Mouse (Mus musculus) kidney, postnatal 14 days (tissue): ENCODE results near the gene Cx3cr1.
A peak's percentile ranks its signal among the peaks of the same experiment; 100 is the strongest.

Experiments
- DNase-seq: peaks from one replicate; pipeline ENCODE4 v3.0.0; 2022; ENCODE audit warnings: mixed read lengths

Gene Cx3cr1

DNA sequence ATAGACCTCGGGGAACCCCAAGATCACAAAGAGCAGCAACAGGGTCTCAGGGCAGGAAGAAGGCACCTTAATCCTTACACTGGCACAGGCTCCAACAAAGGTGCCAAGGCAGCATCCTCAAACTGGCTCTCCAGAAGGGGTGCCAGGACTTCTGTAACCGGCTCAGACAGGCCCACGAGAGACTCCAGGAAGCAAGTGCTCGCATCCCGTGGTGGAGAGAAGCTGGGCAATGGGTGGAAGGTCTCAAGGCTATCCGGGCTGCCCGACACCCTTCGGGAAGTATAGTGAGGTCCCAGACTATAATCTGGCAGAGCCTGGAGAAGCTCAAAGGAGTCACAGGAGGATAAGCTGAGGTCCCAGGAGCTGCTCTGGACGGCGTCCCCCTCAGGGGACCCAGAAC is 97.5 kb downstream of the Cx3cr1 start:
- DNase-seq, result no peak

- DNase-seq, result peak; percentile 67
Observed at GRCm38 (mm10) chr9:119970763-119971656, 98.7 kb downstream of the Cx3cr1 start.

- DNase-seq, result peak; percentile 79
Observed at GRCm38 (mm10) chr9:119970221-119970620, 99.5 kb downstream of the Cx3cr1 start.

- no peak for DNase-seq
Observed at GRCm38 (mm10) chr9:119969811-119970210, 99.9 kb downstream of the Cx3cr1 start.

DNA sequence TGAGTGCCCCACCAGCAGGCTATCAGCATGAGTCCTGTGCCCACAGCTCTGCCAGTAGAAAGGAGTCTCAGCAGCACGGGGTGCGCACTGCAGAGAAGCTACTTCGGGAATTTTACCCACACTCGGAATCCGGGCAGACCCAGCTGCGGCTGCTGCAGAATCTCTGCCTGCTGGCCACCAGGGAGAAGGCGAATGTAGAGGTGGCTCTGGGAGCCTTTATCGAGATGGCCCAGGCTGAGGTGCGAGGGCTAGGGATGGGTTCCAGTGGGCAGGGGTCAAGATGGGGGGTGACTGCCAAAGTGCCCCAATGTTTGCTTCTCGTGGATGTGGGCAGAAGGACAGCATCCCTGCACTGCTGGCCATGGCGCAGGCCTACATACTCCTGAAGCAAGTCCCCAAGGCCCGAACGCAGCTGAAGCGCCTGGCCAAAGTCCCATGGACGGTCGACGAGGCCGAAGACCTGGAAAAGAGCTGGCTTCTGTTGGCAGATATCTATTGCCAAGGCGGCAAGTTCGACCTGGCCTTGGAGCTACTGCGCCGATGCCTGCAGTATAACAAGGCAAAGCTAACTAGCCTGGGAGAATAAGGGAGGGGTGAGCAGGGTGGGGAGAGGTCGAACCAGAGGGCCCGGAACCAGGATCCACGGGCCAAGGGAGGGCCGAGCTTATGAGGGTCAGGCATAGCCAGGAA is 103.3 kb downstream of the Cx3cr1 start:
- no peak for DNase-seq

DNA sequence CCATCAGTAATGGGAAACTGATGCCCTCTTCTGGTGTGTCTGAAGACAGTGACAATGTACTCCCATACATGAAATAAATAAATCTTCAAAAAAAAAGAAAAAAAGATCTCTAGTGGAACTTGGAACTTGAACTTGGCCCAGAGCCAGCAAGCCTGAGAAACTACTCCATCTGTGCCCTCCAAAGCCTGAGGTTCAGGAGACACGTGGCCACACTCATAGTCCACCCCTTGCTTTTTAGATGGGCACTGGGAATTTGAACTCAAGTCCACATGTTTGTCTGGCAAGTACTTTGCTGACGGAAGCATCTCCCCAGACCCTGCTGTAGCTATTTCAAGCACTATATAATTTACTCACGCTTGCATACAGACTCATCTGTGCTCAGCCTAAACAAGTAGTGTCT is 104.5 kb downstream of the Cx3cr1 start:
- DNase-seq, result peak; percentile 57

GRCm38 (mm10) chr9:119964206-119964605 is 105.5 kb downstream of the Cx3cr1 start:
- DNase-seq, result peak; percentile 60

GRCm38 (mm10) chr9:119962987-119963667 is 106.6 kb downstream of the Cx3cr1 start:
- DNase-seq, result peak; percentile 81

GRCm38 (mm10) chr9:119962216-119962615 is 107.5 kb downstream of the Cx3cr1 start:
- DNase-seq, result no peak

GRCm38 (mm10) chr9:119958835-119959234 is 110.8 kb downstream of the Cx3cr1 start:
- DNase-seq, result no peak

DNA sequence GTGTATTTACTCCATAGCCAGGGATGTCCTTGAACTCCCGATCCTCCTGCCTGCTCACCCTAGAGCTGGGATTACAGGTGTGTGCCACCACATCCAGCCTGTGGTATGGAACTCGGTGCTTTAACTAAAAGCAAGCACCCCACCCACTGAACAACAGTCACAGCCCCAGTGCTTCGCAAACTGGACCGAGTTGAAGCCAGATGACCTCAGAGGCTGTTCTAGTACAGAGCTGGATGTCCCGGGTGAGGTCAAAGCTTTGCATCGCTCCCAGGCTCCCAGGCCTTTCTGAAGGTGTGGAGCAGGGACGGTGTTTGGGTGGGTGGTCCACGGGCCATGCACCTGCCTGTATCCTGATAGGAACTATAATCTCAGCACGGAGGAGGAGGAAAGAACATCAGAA is 118.3 kb downstream of the Cx3cr1 start:
- DNase-seq, result no peak

- no peak for DNase-seq
Observed at GRCm38 (mm10) chr9:119950434-119950833, 119.2 kb downstream of the Cx3cr1 start.

DNA sequence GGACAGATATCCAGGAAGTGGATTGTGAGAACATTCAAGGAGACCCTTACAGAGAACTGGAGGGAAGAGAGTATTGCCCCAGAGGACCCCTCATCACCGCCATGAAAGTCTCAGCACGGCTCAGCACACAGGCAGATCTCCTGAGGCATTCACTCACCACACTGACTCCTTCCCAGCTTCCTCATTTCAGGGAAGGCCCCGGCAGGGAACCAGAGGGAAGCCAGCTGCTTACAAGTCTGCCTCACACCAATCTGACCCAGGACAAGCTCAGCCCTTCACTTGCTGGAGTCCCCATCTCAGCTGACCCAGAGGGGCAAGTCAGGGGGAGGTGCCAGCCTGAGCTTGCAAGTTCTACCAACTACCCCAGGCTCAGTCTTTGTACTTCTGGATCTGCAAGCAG is 120.9 kb downstream of the Cx3cr1 start:
- DNase-seq, result no peak

DNA sequence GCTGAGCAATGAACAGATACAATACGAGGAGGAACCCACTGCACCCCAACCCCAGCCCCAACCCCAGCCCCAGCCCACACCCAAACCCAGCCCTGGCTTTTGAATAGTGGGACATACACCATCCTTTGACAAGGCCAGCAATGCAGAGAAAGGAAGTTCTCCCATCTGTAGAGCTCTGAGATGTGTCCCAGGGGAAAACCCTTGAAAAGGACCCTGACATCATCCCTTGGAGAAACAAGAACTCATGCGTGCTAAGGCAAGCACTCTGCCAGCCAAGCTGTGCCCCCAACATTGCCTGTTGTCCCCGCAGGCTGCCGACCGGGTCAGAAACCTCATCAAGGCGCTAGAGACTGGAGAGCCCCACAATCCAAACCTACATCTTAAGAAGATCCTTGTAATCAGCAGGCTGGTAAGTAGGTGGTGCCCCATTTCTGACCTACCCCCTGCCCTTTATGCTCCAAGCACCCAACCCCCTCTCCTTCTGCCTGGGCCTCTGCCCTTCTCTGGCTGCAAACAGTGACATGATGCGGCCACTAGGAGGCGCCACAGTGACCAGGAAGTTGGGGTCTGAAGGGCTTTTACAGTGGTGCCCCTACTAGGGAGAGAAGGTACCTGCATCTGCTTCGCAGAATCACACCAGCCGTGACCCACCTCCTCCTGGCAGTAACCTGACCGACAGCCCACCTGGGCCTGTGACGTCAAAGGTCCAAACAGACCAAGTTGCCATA is 124.3 kb downstream of the Cx3cr1 start:
- no peak for DNase-seq

DNA sequence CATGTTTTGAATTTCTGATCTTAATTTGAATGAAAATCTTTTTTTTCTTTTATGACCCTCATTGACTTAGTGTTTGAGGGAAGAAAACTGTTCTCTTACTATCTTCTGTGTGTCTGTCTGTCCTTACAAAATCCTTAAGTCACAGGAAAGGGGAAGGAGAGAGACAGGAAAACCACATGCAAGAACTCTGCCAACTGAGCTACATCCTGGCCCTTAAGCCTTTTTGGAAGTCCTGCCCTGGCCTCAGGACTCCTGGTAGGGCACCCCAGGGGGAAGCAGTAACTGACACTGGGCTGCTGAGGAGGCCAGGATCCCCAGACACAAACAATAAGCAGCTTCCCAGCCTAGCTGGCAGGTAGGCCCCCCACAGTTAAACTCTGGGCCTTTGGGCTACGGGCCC is 126.4 kb downstream of the Cx3cr1 start:
- DNase-seq, result no peak

DNA sequence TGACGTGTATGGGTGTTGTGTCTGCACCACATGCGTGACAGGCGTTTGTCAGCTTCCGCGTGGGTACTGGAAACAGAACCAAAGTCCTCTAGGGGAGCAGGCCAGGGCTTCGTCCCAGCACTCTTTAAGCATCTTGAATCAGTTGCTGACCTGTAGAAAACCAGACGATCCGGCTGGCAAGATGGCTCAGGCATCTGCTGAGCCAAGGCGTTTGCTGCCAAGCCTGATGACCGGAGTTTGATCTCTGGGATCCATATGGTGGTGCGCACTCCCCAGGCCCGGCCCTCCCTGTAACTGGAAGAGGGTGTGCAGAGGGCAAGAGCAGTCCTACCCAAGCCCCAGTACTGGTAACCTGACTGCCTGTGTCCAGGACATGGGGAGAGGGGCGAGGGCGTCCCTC is 127.8 kb downstream of the Cx3cr1 start:
- DNase-seq, result no peak

DNA sequence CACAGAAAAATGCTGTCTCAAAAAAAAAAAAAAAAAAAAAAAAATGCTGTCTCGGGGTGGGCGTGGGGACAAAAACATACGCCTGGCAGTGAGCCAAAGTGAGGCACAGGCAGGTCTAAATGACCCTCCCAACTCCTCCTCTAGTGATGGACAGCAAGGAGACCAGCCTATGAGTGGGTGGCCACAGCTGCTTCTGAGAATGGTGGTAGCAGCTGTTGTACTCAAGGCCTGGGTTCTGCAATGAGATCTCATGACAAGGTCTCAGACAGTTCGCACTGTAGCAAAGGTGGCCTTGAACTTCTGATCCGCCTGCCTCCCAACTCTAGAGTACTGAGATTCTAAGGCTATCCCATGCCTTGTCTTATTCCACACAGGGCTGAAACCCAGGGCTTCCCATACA is 128.3 kb downstream of the Cx3cr1 start:
- DNase-seq, result no peak

GRCm38 (mm10) chr9:119939646-119940045 is 130.0 kb downstream of the Cx3cr1 start:
- DNase-seq, result no peak

DNA sequence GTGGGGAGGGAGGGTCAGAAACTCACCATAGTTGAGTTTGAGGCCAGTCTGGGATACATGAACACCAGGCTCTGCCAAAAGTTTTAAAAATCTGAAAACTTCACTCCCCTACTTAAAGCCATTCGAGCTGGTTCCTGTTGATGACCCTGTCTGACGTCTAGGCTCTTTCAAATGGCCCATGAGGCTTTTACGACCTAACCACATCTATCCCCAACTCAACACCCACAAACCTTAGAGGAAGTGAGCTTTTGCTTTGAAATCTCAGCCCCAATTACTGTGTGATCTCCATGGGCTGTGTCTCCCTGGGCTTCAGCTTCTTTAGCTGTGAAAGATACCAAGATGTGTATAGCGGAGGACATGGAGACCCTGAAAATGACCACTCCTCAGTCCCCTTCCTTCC is 131.2 kb downstream of the Cx3cr1 start:
- DNase-seq, result no peak

DNA sequence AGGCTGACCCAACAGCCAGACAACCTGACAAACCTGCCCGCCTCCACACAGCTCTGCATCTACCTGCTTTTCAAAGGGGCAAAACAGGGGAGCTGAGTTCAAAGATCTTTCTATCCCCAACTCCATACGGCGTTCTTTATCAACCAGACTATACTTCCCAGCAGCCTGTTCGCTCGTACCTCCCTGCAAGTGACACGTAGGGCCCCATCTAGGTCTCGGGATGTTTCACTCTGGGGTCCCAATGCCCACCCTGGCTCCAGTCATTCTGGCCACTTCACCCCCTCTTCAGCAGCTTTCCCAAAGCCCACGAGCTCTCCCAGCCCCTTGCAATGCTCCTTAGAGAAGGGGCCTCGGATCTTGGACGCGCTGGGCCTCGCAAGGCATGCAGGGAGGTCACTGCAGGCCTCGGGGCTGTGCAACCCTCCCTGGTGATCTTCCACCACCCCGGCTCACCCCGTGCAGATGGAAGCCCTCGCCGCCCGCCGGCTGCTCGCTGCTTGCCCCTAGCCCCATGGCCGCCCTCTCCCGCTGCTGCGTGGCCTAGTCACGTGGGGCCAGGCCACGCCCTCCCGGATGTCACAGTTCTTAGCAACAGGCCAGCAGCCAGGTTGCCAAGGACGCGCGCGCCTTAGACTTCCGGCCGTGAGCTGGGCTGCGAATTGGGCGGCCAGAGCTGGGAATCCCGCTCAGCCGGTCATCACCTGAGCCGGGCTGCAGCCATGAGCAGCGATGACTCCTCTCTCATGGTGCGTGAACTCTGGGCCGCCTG is 132.5 kb downstream of the Cx3cr1 start, which contains the start of the genes Gorasp1 and Ttc21a:
Gene Gorasp1 (minus strand): TSS at position 561 of the 769 bp plus-strand sequence.
Gene Ttc21a (plus strand): TSS at position 602 of the 769 bp plus-strand sequence.
- peak; percentile 97 for DNase-seq

- DNase-seq, result no peak
Observed at GRCm38 (mm10) chr9:119933675-119934074, 136.0 kb downstream of the Cx3cr1 start.

DNA sequence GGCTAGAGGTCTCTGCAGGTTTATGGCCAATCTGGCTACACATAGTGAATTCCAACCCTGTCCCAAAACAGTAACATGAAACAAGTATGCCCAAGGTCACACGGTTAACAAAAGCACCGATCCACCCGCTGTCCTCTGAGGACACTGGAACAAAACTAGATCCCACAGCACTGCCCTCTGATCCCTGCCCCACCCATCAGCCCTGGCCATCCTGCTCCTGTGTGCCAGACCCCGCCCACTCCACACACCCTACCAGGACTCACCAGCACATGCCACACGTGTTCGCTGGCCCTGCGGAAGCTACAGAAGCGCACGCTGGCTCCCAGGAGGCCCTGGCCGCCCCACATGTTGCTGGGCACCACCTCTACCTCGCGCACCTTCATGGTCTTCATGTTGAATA is 137.3 kb downstream of the Cx3cr1 start:
- peak; percentile 22 for DNase-seq
